Mouse (Mus musculus): ENCODE data around the gene Cyp11a1. TPM values are rescaled to one million over a fixed set of nuclear protein-coding genes. Genes with fewer than 3 reads are reported as not detected.
A peak's percentile ranks its signal among the peaks of the same experiment; 100 is the strongest.

Cyp11a1 gene
- 0.95 and 1.0 TPM in 2 replicates for polyA plus RNA-seq (2015; fragmentation: Nextera tagmentation; extraction: Ambion mirVana)

DNA sequence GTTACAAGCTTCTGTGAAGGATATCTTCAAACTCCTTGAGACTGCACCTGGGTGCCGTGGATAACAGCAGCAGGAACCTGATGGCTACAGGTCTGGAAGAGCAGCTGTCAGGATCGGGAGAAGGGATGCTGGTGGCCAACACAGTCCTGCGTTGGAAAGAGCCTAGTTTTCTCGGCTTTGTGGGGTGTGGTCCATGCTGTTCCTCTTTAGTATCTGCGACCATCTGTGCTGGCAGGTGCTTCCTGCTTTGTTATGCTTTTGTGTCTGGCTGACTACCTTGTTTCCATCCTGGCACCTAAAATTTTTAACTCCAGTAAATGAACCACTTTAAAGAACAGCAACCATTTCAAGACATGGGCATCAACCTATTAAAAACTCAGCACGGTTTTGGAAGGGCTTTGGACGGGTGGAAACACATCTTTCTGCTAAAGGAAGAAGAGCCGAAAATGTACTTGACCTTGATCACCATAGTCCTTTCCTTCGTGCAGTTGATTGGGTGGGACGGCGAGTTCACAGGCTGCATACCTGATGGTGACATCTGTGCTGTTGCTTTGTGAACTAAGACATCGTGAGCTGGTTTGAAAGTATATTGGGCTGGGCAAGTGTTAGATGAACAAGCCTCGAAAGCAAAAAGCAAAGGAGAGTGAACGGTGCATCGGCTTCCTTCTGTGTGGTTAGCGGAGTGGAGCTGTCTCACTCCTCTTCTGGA, at the start of gene Cyp11a1:
Gene Cyp11a1, plus strand, starts transcription at position 659 of the 709 bp plus-strand sequence.
- no peaks in the 10 kb centered on the region for H3K36me3 ChIP-seq
- peaks cover 9% of the 10 kb centered on the region for H3K4me1 ChIP-seq
- no peak within 1 kb of the TSS for H3K9ac ChIP-seq
- no peak within 1 kb of the TSS for H3K4me2 ChIP-seq
- ATAC-seq (ENCODE audit: borderline replicate concordance, extremely low read depth, low FRiP score, low TSS enrichment): no peak
- H3K4me3 ChIP-seq: no peak within 1 kb of the TSS
- no peaks in the 10 kb centered on the region for H3K27me3 ChIP-seq
- H3K27ac ChIP-seq: no peak within 1 kb of the TSS
- no peaks in the 10 kb centered on the region for H3K9me3 ChIP-seq
- WGBS: 76% methylated on average over 16 of the region's 16 CpGs

DNA sequence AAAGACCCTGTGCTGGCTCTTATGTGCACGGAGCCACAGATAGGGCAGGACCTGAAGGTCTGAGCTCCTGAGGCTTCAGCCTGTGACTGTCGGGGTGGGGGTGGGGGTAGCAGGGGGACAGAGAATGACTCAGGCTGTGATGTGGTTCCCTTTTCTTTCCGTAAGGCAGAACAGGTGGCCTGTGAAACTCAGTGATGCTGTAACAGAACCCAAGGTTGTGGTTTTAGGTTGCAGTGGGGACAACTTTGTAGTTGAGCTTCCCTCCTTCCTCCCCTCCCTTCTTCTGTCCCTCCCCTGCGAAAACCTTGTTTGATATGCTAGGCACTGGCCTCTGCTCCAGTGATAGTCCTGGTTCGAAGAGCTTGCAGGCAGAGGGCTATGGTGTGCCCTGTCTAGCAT, 49.4 kb upstream of the Cyp11a1 start:
- WGBS: 74% methylated on average over 5 of the region's 5 CpGs
- Histone ChIP-seq H3K4me3 (no peak overlapping the region), H3K36me3 (no peaks in the 10 kb centered on the region), H3K4me2 (no peak overlapping the region), H3K9ac (no peak overlapping the region), H3K4me1 (no peaks in the 10 kb centered on the region), H3K27ac (no peak overlapping the region), H3K9me3 (no peaks in the 10 kb centered on the region), H3K27me3 (no peaks in the 10 kb centered on the region)
- ATAC-seq (ENCODE audit: borderline replicate concordance, extremely low read depth, low FRiP score, low TSS enrichment): no peak

DNA sequence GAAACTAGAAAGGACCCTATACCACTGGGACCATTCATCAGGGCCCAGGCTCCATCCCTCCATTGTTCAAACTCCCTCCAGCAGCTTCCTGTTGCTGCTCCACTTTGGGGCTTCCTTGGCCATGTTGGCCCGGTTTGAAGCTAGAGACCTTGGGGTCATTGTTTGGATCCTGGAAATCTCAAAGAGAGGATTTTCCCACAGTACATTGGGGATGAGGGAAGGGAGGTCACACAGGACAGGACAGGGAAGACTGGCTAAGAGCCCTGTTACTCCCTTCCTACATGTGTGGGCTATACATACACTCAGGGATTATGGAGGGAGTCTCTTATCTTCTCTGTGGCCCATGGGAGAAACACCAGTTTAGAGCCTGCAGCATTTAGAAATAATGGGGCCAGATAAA, 47.6 kb upstream of the Cyp11a1 start:
- H3K4me3 ChIP-seq: no peak overlapping the region
- H3K4me1 ChIP-seq: no peaks in the 10 kb centered on the region
- WGBS: 67% methylated on average over 1 of the region's 1 CpGs
- no peaks in the 10 kb centered on the region for H3K27me3 ChIP-seq
- no peak for ATAC-seq (ENCODE audit: borderline replicate concordance, extremely low read depth, low FRiP score, low TSS enrichment)
- no peaks in the 10 kb centered on the region for H3K36me3 ChIP-seq
- H3K27ac ChIP-seq: no peak overlapping the region
- no peaks in the 10 kb centered on the region for H3K9me3 ChIP-seq
- no peak overlapping the region for H3K4me2 ChIP-seq
- no peak overlapping the region for H3K9ac ChIP-seq

DNA sequence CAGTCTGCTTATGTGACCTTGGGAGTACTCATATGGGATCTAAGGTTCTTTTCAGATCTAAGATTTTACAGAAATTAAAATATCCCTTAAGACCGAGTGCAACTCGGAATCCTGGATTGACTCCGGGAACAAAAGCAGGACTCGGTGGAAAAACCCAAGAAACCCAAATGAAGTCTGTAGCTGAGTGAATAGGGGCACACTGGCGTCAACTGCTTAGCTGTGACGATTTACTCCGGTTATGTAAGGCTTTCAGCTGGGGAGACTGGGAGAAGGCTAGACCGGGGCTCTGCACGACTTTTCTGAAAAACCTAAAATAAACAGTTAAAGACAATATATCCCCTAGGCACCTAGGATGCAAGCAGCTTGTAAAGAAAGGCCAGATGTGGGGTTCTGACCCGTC, 46.8 kb upstream of the Cyp11a1 start:
- no peak overlapping the region for H3K27ac ChIP-seq
- 49% methylated on average over 10 of the region's 10 CpGs for WGBS
- ATAC-seq (ENCODE audit: borderline replicate concordance, extremely low read depth, low FRiP score, low TSS enrichment): no peak

DNA sequence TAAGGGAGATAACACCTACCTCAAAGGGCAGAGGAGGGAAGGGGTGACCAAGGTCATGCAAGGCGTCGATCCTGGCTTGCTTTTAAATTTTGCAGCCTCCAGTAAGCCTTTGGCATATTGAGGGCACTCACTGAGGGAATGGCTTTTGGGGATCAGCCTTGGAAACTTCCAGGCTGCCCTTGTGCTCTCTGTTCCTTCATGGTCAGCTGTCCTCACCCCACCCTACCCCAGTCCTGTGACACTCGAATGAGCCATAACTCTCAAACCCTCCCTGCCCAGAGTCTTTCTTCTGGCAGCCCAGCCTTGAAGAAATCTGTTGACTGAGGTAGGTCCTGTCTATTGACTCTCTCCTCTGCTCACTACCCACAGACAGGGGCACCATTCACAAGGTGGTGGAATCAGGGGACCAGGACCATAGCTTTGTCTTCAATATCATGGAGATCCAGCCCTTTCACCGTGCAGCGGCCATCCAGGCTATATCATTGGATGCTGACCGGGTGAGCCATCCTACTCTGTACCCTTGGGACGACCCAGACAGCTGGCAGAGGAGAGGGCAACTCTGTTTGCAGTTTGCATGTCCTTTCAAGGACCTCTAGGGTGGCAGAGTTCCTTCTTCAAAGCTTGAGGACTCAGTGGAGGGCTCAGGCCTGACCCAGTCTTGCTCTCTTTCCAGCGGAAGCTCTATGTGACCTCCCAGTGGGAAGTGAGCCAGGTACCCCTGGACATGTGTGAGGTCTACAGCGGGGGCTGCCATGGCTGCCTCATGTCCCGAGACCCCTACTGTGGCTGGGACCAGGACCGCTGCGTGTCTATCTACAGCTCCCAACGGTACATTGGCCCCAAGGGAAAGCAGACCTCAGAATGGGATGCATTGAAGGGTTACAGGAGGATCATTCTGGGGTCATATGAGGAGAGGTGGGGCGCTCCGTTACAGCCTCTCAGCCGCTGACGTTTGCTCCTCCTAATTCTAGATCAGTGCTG, 46.0 kb upstream of the Cyp11a1 start:
- WGBS: 76% methylated on average over 17 of the region's 17 CpGs
- Histone ChIP-seq H3K9ac (no peak overlapping the region), H3K27me3 (no peaks in the 10 kb centered on the region), H3K4me3 (no peak overlapping the region), H3K4me1 (peaks cover 5% of the 10 kb centered on the region; the same call in 1 of the 2 replicates), H3K9me3 (no peaks in the 10 kb centered on the region), H3K27ac (no peak overlapping the region), H3K4me2 (no peak overlapping the region), H3K36me3 (no peaks in the 10 kb centered on the region)
- no peak; the same call in 1 of the 2 replicates for ATAC-seq (ENCODE audit: borderline replicate concordance, extremely low read depth, low FRiP score, low TSS enrichment)

More for the DNA sequence above, 46.8 kb upstream of the Cyp11a1 start:
- Histone ChIP-seq H3K9ac (no peak overlapping the region), H3K9me3 (no peaks in the 10 kb centered on the region), H3K4me1 (no peaks in the 10 kb centered on the region), H3K27me3 (no peaks in the 10 kb centered on the region), H3K4me3 (no peak overlapping the region), H3K36me3 (no peaks in the 10 kb centered on the region), H3K4me2 (no peak overlapping the region)

DNA sequence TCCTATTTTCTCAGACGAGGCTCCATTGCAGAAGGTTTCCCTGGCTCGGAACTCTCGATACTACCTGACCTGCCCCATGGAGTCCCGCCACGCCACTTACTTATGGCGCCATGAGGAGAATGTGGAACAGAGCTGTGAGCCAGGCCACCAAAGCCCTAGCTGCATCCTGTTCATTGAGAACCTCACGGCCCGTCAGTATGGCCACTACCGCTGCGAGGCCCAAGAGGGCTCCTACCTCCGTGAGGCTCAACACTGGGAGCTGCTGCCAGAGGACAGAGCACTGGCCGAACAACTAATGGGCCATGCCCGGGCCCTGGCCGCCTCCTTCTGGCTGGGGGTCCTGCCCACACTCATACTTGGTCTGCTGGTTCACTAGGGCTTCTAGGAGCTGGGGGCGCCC, 45.0 kb upstream of the Cyp11a1 start:
- ATAC-seq (ENCODE audit: borderline replicate concordance, extremely low read depth, low FRiP score, low TSS enrichment): no peak
- no peak overlapping the region for H3K4me2 ChIP-seq
- no peaks in the 10 kb centered on the region for H3K9me3 ChIP-seq
- WGBS: 90% methylated on average over 15 of the region's 15 CpGs
- H3K4me1 ChIP-seq: peaks cover 11% of the 10 kb centered on the region
- H3K27me3 ChIP-seq: no peaks in the 10 kb centered on the region
- no peak overlapping the region for H3K4me3 ChIP-seq
- H3K9ac ChIP-seq: no peak overlapping the region
- H3K27ac ChIP-seq: 0 out of 2 replicates have a peak overlapping the region, but pooled peaks have one; percentile 24
- no peaks in the 10 kb centered on the region for H3K36me3 ChIP-seq

DNA sequence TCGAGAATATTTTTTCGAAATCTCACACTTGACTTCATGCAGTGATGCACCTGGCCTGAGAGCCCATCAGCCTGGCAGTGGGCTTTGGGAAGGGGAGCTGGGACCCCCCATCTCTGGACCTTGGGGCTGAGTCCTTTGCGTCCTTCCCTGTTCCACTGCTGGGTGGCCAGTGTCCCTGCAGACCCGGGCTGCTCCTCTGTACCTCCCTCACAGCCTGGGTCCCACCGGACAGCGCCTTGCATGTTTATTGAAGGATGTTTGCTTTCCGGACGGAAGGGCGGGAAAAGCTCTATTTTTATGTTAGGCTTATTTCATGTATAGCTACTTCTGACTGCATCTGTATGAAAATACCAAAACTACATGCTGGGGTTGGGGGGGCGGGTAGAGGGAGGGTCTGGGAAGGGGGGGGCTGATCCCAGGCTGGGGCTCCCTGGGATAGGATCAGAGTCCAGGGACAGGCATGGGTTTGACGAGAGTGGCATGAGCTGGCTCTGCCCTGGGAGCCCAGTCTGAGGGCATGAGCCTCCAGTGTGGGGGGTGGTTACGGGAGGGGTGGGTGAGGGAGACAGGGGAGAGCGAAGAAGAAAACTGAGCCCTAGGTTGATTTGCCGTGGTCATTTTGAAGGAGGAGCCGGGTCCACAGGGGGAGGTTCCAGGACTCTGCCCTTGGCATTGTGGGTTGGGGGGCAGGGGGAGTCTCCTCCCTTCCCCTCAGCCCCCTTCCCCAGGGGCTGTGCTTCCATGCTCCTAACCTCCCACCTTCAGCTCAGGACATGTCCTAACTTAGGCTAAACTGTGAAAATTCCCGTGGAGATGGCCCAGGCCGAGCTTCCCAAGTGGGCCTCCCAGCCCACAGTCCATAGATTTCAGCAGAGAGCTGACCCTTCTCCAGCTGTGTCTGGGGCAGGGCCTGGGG, 44.1 kb upstream of the Cyp11a1 start:
- no peaks in the 10 kb centered on the region for H3K9me3 ChIP-seq
- H3K4me1 ChIP-seq: peaks cover 11% of the 10 kb centered on the region
- no peak for ATAC-seq (ENCODE audit: borderline replicate concordance, extremely low read depth, low FRiP score, low TSS enrichment)

DNA sequence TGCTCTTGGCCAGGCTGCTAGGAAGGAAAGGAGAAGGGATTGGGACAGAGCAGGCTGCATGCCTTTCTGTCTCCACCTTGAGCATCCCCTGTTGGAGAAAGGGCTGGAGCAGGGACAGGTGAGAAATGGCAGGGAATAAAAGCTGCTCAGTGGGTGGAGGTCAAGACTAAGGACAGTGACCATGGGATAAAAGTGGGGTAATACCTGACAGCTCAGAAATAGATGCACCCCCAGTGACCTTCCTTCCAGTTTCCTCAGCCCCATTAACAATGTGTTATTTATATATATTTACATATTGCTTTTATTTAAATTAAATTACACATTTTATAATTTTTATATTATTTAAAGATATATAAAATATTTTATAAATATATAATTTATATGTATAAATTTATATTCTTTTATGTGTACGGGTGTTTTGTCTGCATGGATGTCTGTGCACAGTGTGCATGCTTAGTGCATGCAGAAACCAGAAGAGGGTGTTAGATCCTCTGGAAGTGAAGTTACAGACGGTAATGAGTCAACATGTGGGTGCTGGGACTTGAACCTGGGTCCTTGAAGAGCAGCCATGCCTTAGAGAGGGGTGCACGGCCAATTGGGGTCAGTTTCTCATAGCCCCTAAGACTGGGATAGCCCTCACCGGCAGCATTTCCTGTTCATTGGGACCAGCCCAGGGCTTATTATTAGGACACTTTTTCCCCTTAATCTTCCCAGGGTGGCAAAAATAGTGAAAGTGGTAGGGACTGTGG, 42.8 kb upstream of the Cyp11a1 start:
- Histone ChIP-seq H3K4me2 (no peak overlapping the region), H3K9me3 (no peaks in the 10 kb centered on the region), H3K4me1 (peaks cover 11% of the 10 kb centered on the region), H3K36me3 (no peaks in the 10 kb centered on the region), H3K4me3 (no peak overlapping the region), H3K9ac (no peak overlapping the region), H3K27me3 (no peaks in the 10 kb centered on the region), H3K27ac (no peak overlapping the region)
- ATAC-seq (ENCODE audit: borderline replicate concordance, extremely low read depth, low FRiP score, low TSS enrichment): no peak
- 78% methylated on average over 4 of the region's 4 CpGs for WGBS

More for the DNA sequence above, 44.1 kb upstream of the Cyp11a1 start:
- H3K4me3 ChIP-seq: no peak overlapping the region
- no peak overlapping the region for H3K4me2 ChIP-seq
- WGBS: 36% methylated on average over 17 of the region's 17 CpGs
- no peak overlapping the region for H3K9ac ChIP-seq
- H3K27ac ChIP-seq: peak overlapping the region; percentile 24; the same call in 1 of the 2 replicates
- no peaks in the 10 kb centered on the region for H3K36me3 ChIP-seq
- H3K27me3 ChIP-seq: no peaks in the 10 kb centered on the region

DNA sequence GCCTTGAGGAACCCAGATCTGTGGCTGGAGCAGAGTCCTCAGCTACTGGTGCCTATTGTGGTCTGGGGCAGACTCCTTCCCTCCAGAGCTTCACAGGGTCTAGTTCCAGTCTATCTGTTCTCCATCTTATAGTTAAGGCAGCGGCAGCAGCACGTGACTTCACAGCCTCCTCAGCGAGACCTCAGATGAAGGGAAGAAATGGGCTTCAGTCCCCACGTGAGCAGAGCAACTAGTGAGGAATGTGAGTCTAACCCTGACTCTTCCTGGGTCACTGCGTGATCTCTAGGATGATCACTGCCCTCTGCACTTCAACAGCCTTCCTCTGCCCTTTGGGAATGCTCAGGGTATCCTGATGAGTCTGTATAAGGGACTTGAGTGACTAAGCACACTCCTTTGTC, 42.2 kb upstream of the Cyp11a1 start:
- H3K4me2 ChIP-seq: no peak overlapping the region
- H3K9me3 ChIP-seq: no peaks in the 10 kb centered on the region
- ATAC-seq (ENCODE audit: borderline replicate concordance, extremely low read depth, low FRiP score, low TSS enrichment): no peak
- H3K9ac ChIP-seq: no peak overlapping the region
- 72% methylated on average over 5 of the region's 5 CpGs for WGBS
- peaks cover 11% of the 10 kb centered on the region for H3K4me1 ChIP-seq
- H3K27me3 ChIP-seq: no peaks in the 10 kb centered on the region
- no peak overlapping the region for H3K4me3 ChIP-seq
- no peaks in the 10 kb centered on the region for H3K36me3 ChIP-seq
- H3K27ac ChIP-seq: no peak overlapping the region

DNA sequence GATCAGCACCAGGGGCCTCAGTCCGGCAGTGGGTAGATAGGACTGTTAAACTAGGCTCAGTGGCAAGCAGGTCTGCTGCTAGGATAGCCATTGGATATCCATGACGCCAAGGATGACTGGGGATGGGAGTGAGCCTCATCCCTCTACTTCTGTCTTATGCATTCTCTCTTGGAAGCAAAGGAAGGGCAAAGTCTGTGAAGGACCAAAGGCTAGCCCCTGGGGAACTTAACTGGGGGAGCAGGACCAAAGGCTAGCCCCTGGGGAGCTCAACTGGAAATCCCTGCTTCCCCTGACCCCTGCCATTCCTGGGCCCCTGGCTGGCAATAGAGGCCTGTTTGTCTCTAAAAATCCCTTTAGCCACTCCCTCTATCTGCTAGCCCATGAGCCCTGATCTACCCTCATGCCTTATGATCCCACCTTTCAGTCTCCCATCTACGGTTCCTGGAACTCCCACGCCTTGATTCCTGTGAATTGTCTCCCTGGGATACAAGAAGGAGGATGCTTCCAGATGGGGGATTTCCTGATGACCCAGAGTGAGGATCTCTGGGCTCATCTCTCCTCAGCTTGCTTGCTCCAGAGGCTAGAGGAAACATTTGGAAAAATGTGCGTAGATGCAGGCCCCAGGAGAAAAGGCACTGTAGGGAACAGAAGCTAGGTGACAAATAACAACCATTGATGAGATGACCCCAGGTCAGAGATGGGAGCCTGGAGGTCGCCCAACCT, 41.5 kb upstream of the Cyp11a1 start:
- H3K4me2 ChIP-seq: no peak overlapping the region
- WGBS: 76% methylated on average over 6 of the region's 6 CpGs
- peaks cover 11% of the 10 kb centered on the region for H3K4me1 ChIP-seq
- no peaks in the 10 kb centered on the region for H3K36me3 ChIP-seq
- no peak overlapping the region for H3K4me3 ChIP-seq
- H3K9ac ChIP-seq: no peak overlapping the region
- no peak for ATAC-seq (ENCODE audit: borderline replicate concordance, extremely low read depth, low FRiP score, low TSS enrichment)
- no peaks in the 10 kb centered on the region for H3K9me3 ChIP-seq
- H3K27ac ChIP-seq: peak overlapping the region; percentile 37; the same call in 1 of the 2 replicates
- no peaks in the 10 kb centered on the region for H3K27me3 ChIP-seq
